Mouse (Mus musculus) lung, embryonic 14.5 days (tissue): Measurements from ENCODE around the gene Asns. TPM values are rescaled to one million over a fixed set of nuclear protein-coding genes. Genes with fewer than 3 reads are reported as not detected.

Source experiments
- ATAC-seq: fragments of 200-750 bp; cut with Nextera tagmentation; 2 replicates; pipeline ENCODE4 v1.8.0; 2017; ENCODE audit warnings: mild to moderate bottlenecking, moderate TSS enrichment, moderate library complexity; ENCODE audit not compliant: insufficient read depth
- DNase-seq: peaks from one replicate; pipeline ENCODE4 v3.0.0-alpha.2; 2015
- H3K27ac ChIP-seq: fragments of 300-500 bp; sonication (generic); 2 replicates; pipeline ENCODE4 v1.5.1; 2014; ENCODE audit warnings: low read depth, mild to moderate bottlenecking, moderate library complexity
- H3K27me3 ChIP-seq: fragments of 300-500 bp; sonication (generic); 2 replicates; pipeline ENCODE4 v1.6.1; 2014; ENCODE audit warnings: low read length, control low read depth; ENCODE audit not compliant: insufficient read depth
- H3K36me3 ChIP-seq: fragments of 300-500 bp; sonication (generic); 2 replicates; pipeline ENCODE4 v1.6.1; 2014; ENCODE audit warnings: control low read depth; ENCODE audit not compliant: insufficient read depth
- H3K4me1 ChIP-seq: fragments of 300-500 bp; sonication (generic); 2 replicates; pipeline ENCODE4 v1.6.1; 2014; ENCODE audit warnings: antibody characterized with exemption, control low read depth; ENCODE audit not compliant: insufficient read depth
- H3K4me2 ChIP-seq: fragments of 300-500 bp; sonication (generic); 2 replicates; pipeline ENCODE4 v1.6.1; 2014; ENCODE audit warnings: mild to moderate bottlenecking
- H3K4me3 ChIP-seq: fragments of 300-500 bp; sonication (generic); 2 replicates; pipeline ENCODE4 v1.5.1; 2014; ENCODE audit warnings: low read depth, low read length
- H3K9ac ChIP-seq: fragments of 300-500 bp; sonication (generic); 2 replicates; pipeline ENCODE4 v1.6.1; 2014
- H3K9me3 ChIP-seq: fragments of 300-500 bp; sonication (generic); 2 replicates; pipeline ENCODE4 v1.6.1; 2016; ENCODE audit warnings: low read depth, low read length, control low read depth
- CTCF ChIP-seq: IDR thresholded peaks from 2 replicates; pipeline ENCODE4 v1.5.1; 2016; ENCODE audit warnings: antibody characterized with exemption, low read depth
- WGBS: fragments of 180-500 bp; shearing (Covaris S2); extraction: QIAGEN DNeasy Blood & Tissue Kit; methylation state at CpG from one replicate; pipeline ENCODE4 v1.1.7; 2014; 5-methylcytosine and 5-hydroxymethylcytosine counted together
- polyA plus RNA-seq: library from polyadenylated mRNA; unstranded; fragments of >200 nt; fragmentation: Nextera tagmentation; extraction: Ambion mirVana; gene quantifications from 2 replicates; pipeline ENCODE4 v1.2.1, GENCODE M21; 2014

Gene Asns
- 68.4 and 68.9 TPM in 2 replicates for polyA plus RNA-seq

DNA sequence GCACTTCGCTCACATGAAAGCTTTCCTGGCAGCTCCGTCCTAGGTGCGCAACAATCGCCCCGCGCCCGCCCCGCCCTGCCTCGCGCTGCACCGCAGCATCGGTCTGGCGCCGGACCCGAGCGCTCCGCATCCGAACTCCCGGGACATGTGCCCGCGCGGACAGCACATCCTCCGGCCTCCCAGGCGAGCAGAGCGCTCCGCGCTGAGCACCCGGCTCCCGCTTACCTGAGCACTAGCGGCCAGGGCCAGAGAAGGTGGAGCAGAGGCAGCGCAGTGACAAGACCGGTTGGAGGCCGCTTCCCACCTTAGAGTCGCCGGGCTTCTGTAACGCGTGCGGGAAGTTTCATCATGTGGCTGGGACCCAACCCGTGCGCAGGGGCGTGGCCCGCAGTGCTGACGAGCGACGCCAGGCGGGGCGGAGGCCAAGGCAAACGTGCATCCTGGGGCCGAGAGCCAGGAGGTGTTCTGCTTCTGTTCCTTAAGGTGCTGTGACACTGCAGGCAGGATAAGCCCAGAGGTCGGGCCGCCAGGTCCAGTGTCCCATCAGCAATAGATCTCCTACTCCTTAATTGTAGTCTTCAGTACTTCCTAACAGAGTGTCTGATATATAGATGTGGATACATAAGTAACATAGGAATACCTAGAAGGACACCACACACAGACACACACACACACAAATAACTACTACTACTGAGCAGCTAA, at the start of gene Asns:
Asns (minus strand) TSS at position 371 of the 702 bp plus-strand sequence.
- peak within 1 kb of the TSS; percentile 63; the same call in 1 of the 2 replicates for H3K27ac ChIP-seq

DNA sequence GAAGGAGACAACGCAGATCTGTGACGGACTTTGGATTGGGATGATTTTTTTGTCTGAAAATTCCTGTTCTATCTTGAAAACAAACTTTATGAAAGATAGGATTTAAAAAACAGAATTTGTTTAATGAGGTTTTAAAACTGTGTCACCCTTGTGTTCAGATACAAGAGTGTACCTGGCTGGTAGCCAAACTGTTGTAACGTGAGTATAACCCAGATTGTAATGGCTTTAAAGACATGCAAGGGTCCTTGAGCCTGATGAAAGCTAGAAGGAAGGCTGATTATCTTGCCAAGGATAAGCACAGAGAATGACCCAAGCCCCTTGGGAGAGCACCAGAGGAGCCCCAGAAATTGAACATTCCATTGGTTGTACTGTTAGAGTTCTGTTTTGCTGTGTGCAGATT, 48.7 kb upstream of the Asns start:
- DNase-seq (peak; percentile 56), ATAC-seq (no peak)
- Histone ChIP-seq H3K9ac (no peak overlapping the region), H3K9me3 (no peaks in the 10 kb centered on the region), H3K4me2 (no peak overlapping the region), H3K36me3 (no peaks in the 10 kb centered on the region), H3K4me3 (no peak overlapping the region), H3K4me1 (no peaks in the 10 kb centered on the region), H3K27me3 (no peaks in the 10 kb centered on the region), H3K27ac (no peak overlapping the region)
- 41% methylated on average over 3 of the region's 3 CpGs for WGBS
- no peak for TF ChIP-seq CTCF

More for the DNA sequence above, at the start of gene Asns:
- under 1% methylated on average over 51 of the region's 51 CpGs for WGBS
- peak; percentile 51 for TF ChIP-seq CTCF
- H3K4me2 ChIP-seq, result peak within 1 kb of the TSS; percentile 93
- no peaks in the 10 kb centered on the region for H3K36me3 ChIP-seq
- ATAC-seq, result peak; percentile 96
- H3K27me3 ChIP-seq, result no peaks in the 10 kb centered on the region; the same call in 1 of the 2 replicates
- DNase-seq, result peak; percentile 90
- no peaks in the 10 kb centered on the region for H3K4me1 ChIP-seq
- H3K4me3 ChIP-seq, result peak within 1 kb of the TSS; percentile 71
- H3K9ac ChIP-seq, result peak within 1 kb of the TSS; percentile 70
- no peaks in the 10 kb centered on the region for H3K9me3 ChIP-seq

DNA sequence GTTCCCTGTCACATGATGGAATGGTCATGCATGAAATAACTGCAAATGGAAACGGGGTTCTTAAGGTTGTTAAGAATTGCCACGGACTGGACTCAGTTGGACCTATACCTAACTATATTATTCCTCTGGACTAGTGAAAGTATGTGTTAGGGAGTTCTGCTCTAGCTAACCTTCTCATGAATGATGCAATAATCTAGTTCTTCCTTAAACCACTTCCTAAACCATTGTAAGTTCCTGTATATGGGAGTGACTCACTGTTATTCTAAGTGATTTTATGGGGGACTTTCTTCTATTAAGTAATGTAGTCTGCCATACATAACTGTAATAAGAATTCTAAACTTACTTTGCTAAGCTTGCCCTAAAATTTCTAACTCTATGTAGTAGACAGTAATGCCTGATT, 44.8 kb upstream of the Asns start:
- H3K9ac ChIP-seq, result no peak overlapping the region
- H3K27me3 ChIP-seq, result no peaks in the 10 kb centered on the region
- no peak overlapping the region for H3K27ac ChIP-seq
- WGBS, result 83% methylated on average over 2 of the region's 2 CpGs
- no peak for ATAC-seq
- no peaks in the 10 kb centered on the region for H3K9me3 ChIP-seq
- DNase-seq, result no peak
- H3K4me2 ChIP-seq, result no peak overlapping the region
- H3K36me3 ChIP-seq, result no peaks in the 10 kb centered on the region
- TF ChIP-seq CTCF, result no peak
- no peaks in the 10 kb centered on the region for H3K4me1 ChIP-seq
- H3K4me3 ChIP-seq, result no peak overlapping the region

DNA sequence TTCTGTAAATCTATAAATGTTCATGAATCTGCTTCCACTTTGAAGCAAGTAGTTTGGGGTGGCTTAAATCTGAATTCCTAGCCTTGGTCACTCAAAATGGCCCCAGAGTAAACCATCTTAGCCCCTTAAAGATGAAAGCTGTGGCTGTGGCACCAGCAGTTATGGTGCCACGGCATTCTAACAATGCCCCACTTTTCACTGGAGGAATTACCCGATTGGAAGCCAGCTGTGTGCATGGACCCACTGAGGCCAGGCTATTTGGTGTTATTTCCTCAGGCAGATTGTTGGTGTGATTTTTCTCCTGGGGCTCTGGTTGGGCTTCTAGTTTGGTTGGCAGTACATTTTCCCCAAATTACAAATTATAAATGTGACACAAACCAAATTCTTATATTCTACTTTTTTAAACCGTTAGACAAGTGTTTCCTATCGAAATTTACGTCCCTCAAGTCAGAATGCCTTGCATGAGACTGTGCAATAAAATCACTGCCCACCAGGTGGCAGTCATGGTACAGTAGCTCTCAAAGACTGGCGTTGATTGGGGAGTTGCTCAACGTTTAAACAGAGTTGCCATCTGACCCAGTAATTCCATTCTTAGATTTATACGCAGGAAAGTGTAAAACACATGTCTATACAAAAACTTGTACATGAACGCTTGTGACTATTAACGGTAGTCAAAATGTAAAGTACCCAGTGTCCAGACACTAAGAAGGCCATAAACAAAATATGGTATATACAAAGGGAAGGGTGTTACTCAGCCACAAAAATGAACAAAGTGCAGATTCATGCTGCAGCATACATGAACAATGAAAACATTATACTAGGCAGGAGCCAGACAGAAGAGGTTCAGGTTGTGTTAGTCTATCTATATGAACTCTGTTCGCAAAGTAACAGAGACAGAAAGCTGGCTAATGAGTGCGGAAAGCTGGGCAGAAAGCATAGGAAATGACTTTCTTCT, 40.0 kb upstream of the Asns start:
- no peak overlapping the region for H3K4me2 ChIP-seq
- H3K9ac ChIP-seq, result no peak overlapping the region
- H3K4me1 ChIP-seq, result no peaks in the 10 kb centered on the region
- no peaks in the 10 kb centered on the region for H3K9me3 ChIP-seq
- TF ChIP-seq CTCF, result peak; percentile 96
- no peaks in the 10 kb centered on the region for H3K27me3 ChIP-seq
- H3K4me3 ChIP-seq, result no peak overlapping the region
- ATAC-seq (peak; percentile 56; the same call in 1 of the 2 replicates), DNase-seq (peak; percentile 97)
- no peaks in the 10 kb centered on the region for H3K36me3 ChIP-seq
- H3K27ac ChIP-seq, result no peak overlapping the region
- 28% methylated on average over 12 of the region's 12 CpGs for WGBS

DNA sequence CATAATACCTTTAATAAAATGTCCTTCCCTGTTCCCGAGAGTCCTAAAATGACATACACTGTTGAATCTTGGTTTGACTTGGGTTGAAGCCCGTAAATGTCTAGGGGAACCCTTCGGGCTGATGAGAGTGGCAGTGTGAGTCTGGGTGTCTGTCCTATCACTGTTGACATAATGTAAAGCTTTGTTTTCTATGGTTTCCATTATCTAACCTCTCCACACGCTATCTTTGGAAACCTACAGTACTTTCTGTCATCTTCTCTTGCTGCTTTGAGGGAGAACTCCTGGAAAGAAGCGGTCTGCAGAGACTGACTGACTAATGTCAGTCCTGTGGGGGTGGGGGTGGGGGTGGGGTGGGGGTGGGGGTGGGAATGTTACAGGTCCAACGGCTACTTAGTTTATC, 39.0 kb upstream of the Asns start:
- TF ChIP-seq CTCF, result no peak
- no peak for DNase-seq
- Histone ChIP-seq H3K9ac (no peak overlapping the region), H3K4me3 (no peak overlapping the region), H3K4me1 (no peaks in the 10 kb centered on the region), H3K4me2 (no peak overlapping the region), H3K27me3 (no peaks in the 10 kb centered on the region), H3K36me3 (no peaks in the 10 kb centered on the region), H3K9me3 (no peaks in the 10 kb centered on the region), H3K27ac (no peak overlapping the region)
- ATAC-seq, result no peak
- WGBS, result 70% methylated on average over 6 of the region's 6 CpGs

DNA sequence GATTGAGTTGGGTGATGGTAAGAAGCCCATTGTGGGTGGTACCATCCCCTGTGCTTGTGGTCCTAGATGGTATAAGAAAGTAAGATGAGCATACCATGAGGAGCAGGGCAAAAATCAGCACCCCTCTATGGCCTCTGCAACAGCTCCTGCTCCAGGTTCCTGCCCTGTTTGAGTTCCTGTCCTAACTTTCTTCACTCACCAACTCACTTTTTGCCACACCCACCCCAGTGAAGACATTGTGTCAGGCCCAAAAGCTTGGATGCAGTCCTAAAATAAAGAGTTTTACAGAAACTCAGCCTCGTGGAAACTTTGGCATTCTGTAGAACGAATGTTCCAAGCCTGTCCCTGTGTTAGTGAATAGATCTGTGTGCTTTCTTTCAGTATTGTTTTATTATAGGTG, 36.1 kb upstream of the Asns start:
- H3K27me3 ChIP-seq, result no peaks in the 10 kb centered on the region
- no peak overlapping the region for H3K4me3 ChIP-seq
- no peak overlapping the region for H3K4me2 ChIP-seq
- no peak overlapping the region for H3K27ac ChIP-seq
- H3K9me3 ChIP-seq, result no peaks in the 10 kb centered on the region
- 80% methylated on average over 2 of the region's 2 CpGs for WGBS
- no peaks in the 10 kb centered on the region for H3K36me3 ChIP-seq
- TF ChIP-seq CTCF, result no peak
- H3K9ac ChIP-seq, result no peak overlapping the region
- ATAC-seq, result no peak
- H3K4me1 ChIP-seq, result no peaks in the 10 kb centered on the region
- DNase-seq, result no peak

DNA sequence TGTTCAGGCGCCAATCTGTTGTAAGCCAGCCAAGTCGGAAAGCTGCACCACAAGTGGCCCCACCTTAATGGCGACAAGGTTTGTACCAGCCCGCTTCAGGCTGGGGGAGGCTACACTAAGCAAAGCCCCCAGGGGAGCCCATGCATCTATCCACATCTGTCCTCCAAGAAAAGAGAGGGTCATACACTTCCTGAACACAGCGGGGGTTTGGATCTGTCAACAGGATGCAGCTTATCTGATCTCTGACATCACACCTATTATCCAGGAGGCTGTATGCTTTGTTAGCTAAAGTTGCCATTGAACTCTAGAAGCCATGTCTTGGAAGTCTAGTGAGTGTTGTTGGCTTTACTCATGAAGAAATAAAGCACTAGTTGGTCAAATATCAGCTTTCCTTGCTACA, 35.2 kb upstream of the Asns start:
- ATAC-seq (no peak), DNase-seq (no peak)
- Histone ChIP-seq H3K27me3 (no peaks in the 10 kb centered on the region), H3K27ac (no peak overlapping the region), H3K36me3 (no peaks in the 10 kb centered on the region), H3K9ac (no peak overlapping the region), H3K4me1 (no peaks in the 10 kb centered on the region), H3K4me2 (no peak overlapping the region), H3K9me3 (no peaks in the 10 kb centered on the region), H3K4me3 (no peak overlapping the region)
- no peak for TF ChIP-seq CTCF
- WGBS, result 92% methylated on average over 5 of the region's 5 CpGs
